Mouse (Mus musculus): ENCODE results near the gene Rhag. TPM values are rescaled to one million over a fixed set of nuclear protein-coding genes. Genes with fewer than 3 reads are reported as not detected.

Rhag gene
- polyA plus RNA-seq, 1 experiment from 2014 or later = 0.15 TPM

- no peaks in the 10 kb centered on the region for H3K4me1 ChIP-seq (ENCODE audit: control insufficient read depth, insufficient read depth, low read length)
- no peak for ATAC-seq
- no peak overlapping the region for H3K27ac ChIP-seq (ENCODE audit: low read length)
- 90% methylated on average over 1 of the region's 1 CpGs for WGBS
- H3K9me3 ChIP-seq (replicated peaks; ENCODE audit: control insufficient read depth, low read length, poor library complexity, severe bottlenecking) = no peaks in the 10 kb centered on the region
- no peaks in the 10 kb centered on the region for H3K27me3 ChIP-seq (ENCODE audit: control insufficient read depth, insufficient read depth, low read depth, low read length)
- no peak overlapping the region for H3K4me2 ChIP-seq (ENCODE audit: low read length)
- no peaks in the 10 kb centered on the region for H3K36me3 ChIP-seq (ENCODE audit: control insufficient read depth, insufficient read depth, low read length)
- no peak overlapping the region for H3K4me3 ChIP-seq (ENCODE audit: low read depth, low read length)
- H3K9ac ChIP-seq (ENCODE audit: low read depth, low read length) = no peak overlapping the region
Measured at GRCm38 (mm10) chr17:40811560-40811959, 634 bp downstream of the Rhag start.

- no peak overlapping the region for H3K27ac ChIP-seq (ENCODE audit: low read length)
Measured at GRCm38 (mm10) chr17:40812259-40812658, 1.3 kb downstream of the Rhag start.

DNA sequence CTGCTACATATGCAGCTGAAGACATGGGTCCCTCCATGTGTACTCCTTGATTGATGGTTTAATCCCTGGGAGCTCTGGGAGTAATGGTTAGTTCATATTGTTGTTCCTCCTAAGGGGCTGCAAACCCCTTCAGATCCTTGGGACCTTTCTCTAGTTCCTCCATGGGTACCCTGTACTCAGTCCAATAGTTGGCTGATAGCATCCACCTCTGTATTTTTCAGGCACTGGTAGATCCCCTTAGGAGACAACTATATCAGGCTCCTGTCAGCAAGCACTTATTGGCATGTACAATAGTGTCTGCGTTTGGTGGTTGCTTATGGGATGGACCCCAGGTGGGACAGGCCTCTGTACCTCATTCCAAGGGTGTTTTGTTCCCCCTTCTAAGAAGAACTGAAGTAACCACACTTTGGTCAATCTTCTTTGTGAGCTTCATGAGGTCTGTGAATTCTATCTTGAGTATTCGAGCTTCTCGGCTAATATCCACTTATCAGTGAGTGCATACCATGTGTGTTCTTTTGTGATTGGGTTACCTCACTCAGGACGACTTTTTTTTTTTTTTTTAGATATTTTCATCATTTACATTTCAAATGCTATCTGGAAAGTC, 6.5 kb downstream of the Rhag start:
- Histone ChIP-seq H3K9ac (ENCODE audit: low read depth, low read length) (no peak overlapping the region), H3K36me3 (ENCODE audit: control insufficient read depth, insufficient read depth, low read length) (no peaks in the 10 kb centered on the region), H3K4me1 (ENCODE audit: control insufficient read depth, insufficient read depth, low read length) (no peaks in the 10 kb centered on the region), H3K4me3 (ENCODE audit: low read depth, low read length) (no peak overlapping the region), H3K27me3 (ENCODE audit: control insufficient read depth, insufficient read depth, low read depth, low read length) (no peaks in the 10 kb centered on the region), H3K4me2 (ENCODE audit: low read length) (no peak overlapping the region), H3K9me3 (replicated peaks; ENCODE audit: control insufficient read depth, low read length, poor library complexity, severe bottlenecking) (no peaks in the 10 kb centered on the region), H3K27ac (ENCODE audit: low read length) (no peak overlapping the region)
- 75% methylated on average over 4 of the region's 4 CpGs for WGBS
- ATAC-seq = no peak

More at GRCm38 (mm10) chr17:40812259-40812658, 1.3 kb downstream of the Rhag start:
- no peak overlapping the region for H3K9ac ChIP-seq (ENCODE audit: low read depth, low read length)
- H3K9me3 ChIP-seq (replicated peaks; ENCODE audit: control insufficient read depth, low read length, poor library complexity, severe bottlenecking) = no peaks in the 10 kb centered on the region
- no peaks in the 10 kb centered on the region for H3K4me1 ChIP-seq (ENCODE audit: control insufficient read depth, insufficient read depth, low read length)
- H3K4me3 ChIP-seq (ENCODE audit: low read depth, low read length) = no peak overlapping the region
- H3K36me3 ChIP-seq (ENCODE audit: control insufficient read depth, insufficient read depth, low read length) = no peaks in the 10 kb centered on the region
- no peak for ATAC-seq
- WGBS = 67% methylated on average over 2 of the region's 2 CpGs
- no peaks in the 10 kb centered on the region for H3K27me3 ChIP-seq (ENCODE audit: control insufficient read depth, insufficient read depth, low read depth, low read length)
- no peak overlapping the region for H3K4me2 ChIP-seq (ENCODE audit: low read length)

DNA sequence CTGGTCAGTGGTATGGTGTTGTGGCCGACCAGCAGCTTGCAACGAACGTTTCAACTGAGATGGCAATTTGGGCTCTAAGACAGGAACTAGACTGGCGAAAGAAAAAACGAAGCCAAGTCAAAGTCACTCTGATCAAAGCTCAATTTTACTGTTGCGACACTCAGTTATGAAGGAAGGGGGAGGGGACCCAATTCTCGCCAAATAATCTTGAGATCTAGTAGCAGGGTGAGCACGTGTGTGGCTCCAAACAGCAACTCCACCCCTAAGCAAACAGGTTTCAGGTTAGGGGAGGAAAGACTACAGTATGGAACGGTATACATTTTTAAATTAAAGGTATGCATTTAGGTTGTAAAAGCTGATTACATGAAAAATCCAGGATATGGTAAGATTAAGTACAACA, 10.6 kb downstream of the Rhag start:
- no peak overlapping the region for H3K4me2 ChIP-seq (ENCODE audit: low read length)
- no peak overlapping the region for H3K9ac ChIP-seq (ENCODE audit: low read depth, low read length)
- ATAC-seq = no peak
- H3K9me3 ChIP-seq (replicated peaks; ENCODE audit: control insufficient read depth, low read length, poor library complexity, severe bottlenecking) = no peaks in the 10 kb centered on the region
- no peak overlapping the region for H3K4me3 ChIP-seq (ENCODE audit: low read depth, low read length)
- no peaks in the 10 kb centered on the region for H3K4me1 ChIP-seq (ENCODE audit: control insufficient read depth, insufficient read depth, low read length)
- H3K27ac ChIP-seq (ENCODE audit: low read length) = no peak overlapping the region
- 88% methylated on average over 9 of the region's 9 CpGs for WGBS
- no peaks in the 10 kb centered on the region for H3K36me3 ChIP-seq (ENCODE audit: control insufficient read depth, insufficient read depth, low read length)
- H3K27me3 ChIP-seq (ENCODE audit: control insufficient read depth, insufficient read depth, low read depth, low read length) = no peaks in the 10 kb centered on the region

GRCm38 (mm10) chr17:40823817-40824216, 12.9 kb downstream of the Rhag start:
- Histone ChIP-seq H3K4me3 (ENCODE audit: low read depth, low read length) (no peak overlapping the region), H3K9me3 (replicated peaks; ENCODE audit: control insufficient read depth, low read length, poor library complexity, severe bottlenecking) (no peaks in the 10 kb centered on the region), H3K9ac (ENCODE audit: low read depth, low read length) (no peak overlapping the region), H3K4me1 (ENCODE audit: control insufficient read depth, insufficient read depth, low read length) (no peaks in the 10 kb centered on the region), H3K36me3 (ENCODE audit: control insufficient read depth, insufficient read depth, low read length) (no peaks in the 10 kb centered on the region), H3K27ac (ENCODE audit: low read length) (no peak overlapping the region), H3K4me2 (ENCODE audit: low read length) (no peak overlapping the region), H3K27me3 (ENCODE audit: control insufficient read depth, insufficient read depth, low read depth, low read length) (no peaks in the 10 kb centered on the region)
- 30% methylated on average over 4 of the region's 4 CpGs for WGBS
- ATAC-seq = no peak

GRCm38 (mm10) chr17:40824549-40824948, 13.6 kb downstream of the Rhag start:
- no peak overlapping the region for H3K4me3 ChIP-seq (ENCODE audit: low read depth, low read length)
- ATAC-seq = no peak
- H3K4me1 ChIP-seq (ENCODE audit: control insufficient read depth, insufficient read depth, low read length) = no peaks in the 10 kb centered on the region
- 63% methylated on average over 8 of the region's 8 CpGs for WGBS
- no peak overlapping the region for H3K4me2 ChIP-seq (ENCODE audit: low read length)
- no peaks in the 10 kb centered on the region for H3K9me3 ChIP-seq (replicated peaks; ENCODE audit: control insufficient read depth, low read length, poor library complexity, severe bottlenecking)
- no peak overlapping the region for H3K9ac ChIP-seq (ENCODE audit: low read depth, low read length)
- no peaks in the 10 kb centered on the region for H3K36me3 ChIP-seq (ENCODE audit: control insufficient read depth, insufficient read depth, low read length)
- no peak overlapping the region for H3K27ac ChIP-seq (ENCODE audit: low read length)
- H3K27me3 ChIP-seq (ENCODE audit: control insufficient read depth, insufficient read depth, low read depth, low read length) = no peaks in the 10 kb centered on the region

DNA sequence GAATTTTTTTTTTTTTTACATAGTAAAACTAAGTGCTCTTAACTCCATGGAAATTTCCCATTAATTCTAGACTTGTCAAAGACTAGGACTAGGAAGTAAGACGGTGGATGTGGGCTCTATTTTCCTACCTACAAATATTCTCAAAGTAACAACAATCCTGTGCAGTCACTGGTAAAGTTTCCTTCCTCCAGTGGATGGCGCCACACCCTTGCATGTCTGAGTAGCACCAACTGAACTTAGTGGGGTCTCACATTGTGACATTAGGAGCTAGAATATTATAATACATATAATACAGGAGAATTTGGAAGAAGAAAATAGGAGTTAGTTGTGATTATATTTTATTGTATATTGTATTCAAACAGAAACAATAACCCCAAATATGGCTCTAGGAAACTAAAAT, 20.9 kb downstream of the Rhag start:
- no peaks in the 10 kb centered on the region for H3K27me3 ChIP-seq (ENCODE audit: control insufficient read depth, insufficient read depth, low read depth, low read length)
- H3K4me2 ChIP-seq (ENCODE audit: low read length) = no peak overlapping the region
- no peaks in the 10 kb centered on the region for H3K36me3 ChIP-seq (ENCODE audit: control insufficient read depth, insufficient read depth, low read length)
- H3K4me3 ChIP-seq (ENCODE audit: low read depth, low read length) = no peak overlapping the region
- no peaks in the 10 kb centered on the region for H3K9me3 ChIP-seq (replicated peaks; ENCODE audit: control insufficient read depth, low read length, poor library complexity, severe bottlenecking)
- H3K4me1 ChIP-seq (ENCODE audit: control insufficient read depth, insufficient read depth, low read length) = no peaks in the 10 kb centered on the region
- H3K27ac ChIP-seq (ENCODE audit: low read length) = no peak overlapping the region
- H3K9ac ChIP-seq (ENCODE audit: low read depth, low read length) = no peak overlapping the region
- no peak for ATAC-seq
- 54% methylated on average over 2 of the region's 2 CpGs for WGBS

GRCm38 (mm10) chr17:40837308-40837707, 26.4 kb downstream of the Rhag start:
- H3K27me3 ChIP-seq (ENCODE audit: control insufficient read depth, insufficient read depth, low read depth, low read length) = no peaks in the 10 kb centered on the region
- no peaks in the 10 kb centered on the region for H3K9me3 ChIP-seq (replicated peaks; ENCODE audit: control insufficient read depth, low read length, poor library complexity, severe bottlenecking)
- ATAC-seq = no peak
- H3K9ac ChIP-seq (ENCODE audit: low read depth, low read length) = no peak overlapping the region
- no peak overlapping the region for H3K27ac ChIP-seq (ENCODE audit: low read length)
- H3K36me3 ChIP-seq (ENCODE audit: control insufficient read depth, insufficient read depth, low read length) = no peaks in the 10 kb centered on the region
- H3K4me3 ChIP-seq (ENCODE audit: low read depth, low read length) = no peak overlapping the region
- H3K4me2 ChIP-seq (ENCODE audit: low read length) = no peak overlapping the region
- H3K4me1 ChIP-seq (ENCODE audit: control insufficient read depth, insufficient read depth, low read length) = no peaks in the 10 kb centered on the region

- Histone ChIP-seq H3K27ac (ENCODE audit: low read length) (no peak overlapping the region), H3K9me3 (replicated peaks; ENCODE audit: control insufficient read depth, low read length, poor library complexity, severe bottlenecking) (no peaks in the 10 kb centered on the region), H3K4me3 (ENCODE audit: low read depth, low read length) (no peak overlapping the region), H3K4me2 (ENCODE audit: low read length) (no peak overlapping the region), H3K9ac (ENCODE audit: low read depth, low read length) (no peak overlapping the region), H3K27me3 (ENCODE audit: control insufficient read depth, insufficient read depth, low read depth, low read length) (no peaks in the 10 kb centered on the region), H3K36me3 (ENCODE audit: control insufficient read depth, insufficient read depth, low read length) (no peaks in the 10 kb centered on the region), H3K4me1 (ENCODE audit: control insufficient read depth, insufficient read depth, low read length) (no peaks in the 10 kb centered on the region)
- ATAC-seq = no peak
Measured at GRCm38 (mm10) chr17:40855065-40855464, 44.1 kb downstream of the Rhag start.
